Mouse (Mus musculus) forebrain, embryonic 10.5 days (tissue): Measurements from ENCODE around the gene Mical1. TPM values are rescaled to one million over a fixed set of nuclear protein-coding genes. Genes with fewer than 3 reads are reported as not detected.

Source experiments
- DNase-seq: peaks from one replicate; pipeline ENCODE4 v3.0.0-alpha.2; 2017; ENCODE audit warnings: low spot score; ENCODE audit errors: extremely low spot score
- H3K27ac ChIP-seq: fragments of 300-500 bp; sonication (generic); 2 replicates; pipeline ENCODE4 v1.5.1; 2016; ENCODE audit warnings: mild to moderate bottlenecking
- H3K27me3 ChIP-seq: fragments of 300-500 bp; sonication (generic); 2 replicates; pipeline ENCODE4 v1.6.1; 2016; ENCODE audit warnings: mild to moderate bottlenecking; ENCODE audit not compliant: poor library complexity, severe bottlenecking
- H3K36me3 ChIP-seq: fragments of 300-500 bp; sonication (generic); replicated peaks from 2 replicates; pipeline ENCODE4 v1.6.1; 2016; ENCODE audit warnings: mild to moderate bottlenecking, moderate library complexity
- H3K4me1 ChIP-seq: fragments of 300-500 bp; sonication (generic); 2 replicates; pipeline ENCODE4 v1.6.1; 2016
- H3K4me3 ChIP-seq: fragments of 300-500 bp; sonication (generic); 2 replicates; pipeline ENCODE4 v1.5.1; 2016; ENCODE audit warnings: mild to moderate bottlenecking, moderate library complexity
- H3K9me3 ChIP-seq: fragments of 300-500 bp; sonication (generic); 2 replicates; pipeline ENCODE4 v1.6.1; 2016; ENCODE audit warnings: mild to moderate bottlenecking, moderate library complexity
- WGBS: fragments of 180-500 bp; shearing (Covaris S2); methylation state at CpG from one replicate; pipeline ENCODE4 v1.1.7; 2016; 5-methylcytosine and 5-hydroxymethylcytosine counted together
- polyA plus RNA-seq: library from polyadenylated mRNA; unstranded; fragments of >200 nt; fragmentation: Nextera tagmentation; extraction: Ambion mirVana; gene quantifications from 2 replicates; pipeline ENCODE4 v1.2.1, GENCODE M21; 2016

Gene Mical1
- polyA plus RNA-seq, 1 experiment from 2014 or later = 48.3 TPM

DNA sequence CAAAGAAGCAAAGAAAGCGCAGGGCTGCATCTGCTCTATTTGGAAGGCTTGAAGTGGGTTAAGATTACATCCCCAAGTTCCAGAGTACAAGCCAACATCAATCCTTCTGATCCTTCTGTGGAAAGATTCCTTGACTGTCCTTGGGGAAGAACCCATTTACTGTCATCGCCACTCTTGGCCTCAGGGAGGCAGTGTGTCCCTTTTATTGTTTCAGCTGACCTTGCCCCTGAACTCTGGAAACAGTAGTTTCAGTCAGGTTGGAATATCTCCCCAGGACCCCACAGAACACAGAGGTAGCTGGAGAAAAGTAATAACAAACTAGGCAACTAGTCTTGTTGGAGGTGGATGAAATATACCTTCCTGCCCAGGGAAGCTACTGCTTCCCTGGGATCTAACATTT, 33.0 kb downstream of the Mical1 start:
- no peaks in the 10 kb centered on the region for H3K27me3 ChIP-seq
- H3K4me1 ChIP-seq = no peaks in the 10 kb centered on the region
- no peak overlapping the region for H3K4me3 ChIP-seq
- WGBS = 41% methylated on average over 2 of the region's 2 CpGs
- H3K9me3 ChIP-seq = no peaks in the 10 kb centered on the region
- DNase-seq = no peak
- no peak overlapping the region for H3K27ac ChIP-seq
- H3K36me3 ChIP-seq = no peaks in the 10 kb centered on the region

- no peak for DNase-seq
- Histone ChIP-seq H3K9me3 (no peaks in the 10 kb centered on the region), H3K27ac (no peak overlapping the region), H3K4me1 (peaks cover 6% of the 10 kb centered on the region), H3K4me3 (no peak overlapping the region), H3K36me3 (no peaks in the 10 kb centered on the region), H3K27me3 (no peaks in the 10 kb centered on the region)
- 79% methylated on average over 4 of the region's 4 CpGs for WGBS
These were observed 38.2 kb downstream of the Mical1 start for GRCm38 (mm10) chr10:41514301-41514700.

DNA sequence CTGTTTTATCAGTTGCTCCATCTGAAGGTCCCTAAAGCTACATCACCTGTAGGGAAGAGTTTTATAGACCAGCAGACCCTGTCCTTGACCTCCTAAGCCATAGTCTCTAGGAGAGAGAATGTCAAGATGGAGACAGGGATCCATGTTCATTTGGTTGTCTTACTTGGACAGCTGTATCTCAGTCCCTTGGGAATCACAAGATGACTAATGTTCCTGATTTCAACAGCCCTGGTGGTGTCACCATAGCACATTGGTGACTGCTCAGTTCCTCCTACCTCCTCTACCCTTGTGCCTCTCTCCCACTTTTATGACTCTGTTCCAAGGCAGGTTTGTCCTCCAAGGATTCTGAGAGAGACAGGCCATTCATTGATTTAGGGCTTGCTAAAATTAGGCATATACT, 38.8 kb downstream of the Mical1 start:
- Histone ChIP-seq H3K27ac (no peak overlapping the region), H3K4me3 (no peak overlapping the region), H3K9me3 (no peaks in the 10 kb centered on the region), H3K4me1 (peaks cover 6% of the 10 kb centered on the region), H3K27me3 (no peaks in the 10 kb centered on the region), H3K36me3 (no peaks in the 10 kb centered on the region)
- DNase-seq = no peak

GRCm38 (mm10) chr10:41518508-41518980, 42.4 kb downstream of the Mical1 start:
- WGBS = 0% methylated on average over 23 of the region's 23 CpGs
- no peaks in the 10 kb centered on the region for H3K9me3 ChIP-seq
- DNase-seq = no peak

GRCm38 (mm10) chr10:41518981-41519618, 43.0 kb downstream of the Mical1 start, which contains the start of gene Cd164:
Cd164 (plus strand) TSS chr10:41519414.
- peak; percentile 94 for DNase-seq
- peak within 1 kb of the TSS; percentile 99 for H3K27ac ChIP-seq
- H3K4me3 ChIP-seq = peak within 1 kb of the TSS; percentile 94
- peaks cover 17% of the 10 kb centered on the region for H3K36me3 ChIP-seq
- WGBS = under 1% methylated on average over 69 of the region's 69 CpGs
- no peaks in the 10 kb centered on the region for H3K27me3 ChIP-seq
- H3K9me3 ChIP-seq = no peaks in the 10 kb centered on the region
- H3K4me1 ChIP-seq = peaks cover 36% of the 10 kb centered on the region

More at GRCm38 (mm10) chr10:41518508-41518980, 42.4 kb downstream of the Mical1 start:
- H3K4me1 ChIP-seq = peaks cover 36% of the 10 kb centered on the region
- H3K36me3 ChIP-seq = peaks cover 11% of the 10 kb centered on the region
- no peaks in the 10 kb centered on the region for H3K27me3 ChIP-seq
- peak overlapping the region; percentile 94 for H3K4me3 ChIP-seq
- H3K27ac ChIP-seq = peak overlapping the region; percentile 99

GRCm38 (mm10) chr10:41519640-41520409, 43.7 kb downstream of the Mical1 start:
- peak overlapping the region; percentile 99 for H3K27ac ChIP-seq
- peak; percentile 68 for DNase-seq

DNA sequence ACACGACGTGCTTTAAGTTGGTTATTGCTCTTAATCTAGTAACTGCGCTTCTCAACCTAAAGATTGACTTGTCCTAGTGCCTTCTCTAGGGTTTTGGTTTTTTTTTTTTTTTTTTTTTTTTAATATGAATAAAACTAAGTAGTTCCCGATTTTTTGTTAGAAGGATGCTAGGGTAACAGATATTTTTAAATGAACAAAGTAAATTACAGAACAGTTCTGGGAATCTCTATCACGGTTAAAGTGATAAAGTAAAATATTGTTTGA, 44.2 kb downstream of the Mical1 start:
- H3K9me3 ChIP-seq = no peaks in the 10 kb centered on the region
- peak overlapping the region; percentile 94 for H3K4me3 ChIP-seq
- no peak for DNase-seq
- H3K27me3 ChIP-seq = no peaks in the 10 kb centered on the region
- H3K4me1 ChIP-seq = peaks cover 36% of the 10 kb centered on the region
- peak overlapping the region; percentile 99 for H3K27ac ChIP-seq
- peaks cover 29% of the 10 kb centered on the region for H3K36me3 ChIP-seq
- 7% methylated on average over 5 of the region's 5 CpGs for WGBS

More at GRCm38 (mm10) chr10:41519640-41520409, 43.7 kb downstream of the Mical1 start:
- Histone ChIP-seq H3K36me3 (peaks cover 24% of the 10 kb centered on the region), H3K4me1 (peaks cover 36% of the 10 kb centered on the region), H3K4me3 (peak overlapping the region; percentile 94), H3K9me3 (no peaks in the 10 kb centered on the region), H3K27me3 (no peaks in the 10 kb centered on the region)
- WGBS = under 1% methylated on average over 65 of the region's 65 CpGs

DNA sequence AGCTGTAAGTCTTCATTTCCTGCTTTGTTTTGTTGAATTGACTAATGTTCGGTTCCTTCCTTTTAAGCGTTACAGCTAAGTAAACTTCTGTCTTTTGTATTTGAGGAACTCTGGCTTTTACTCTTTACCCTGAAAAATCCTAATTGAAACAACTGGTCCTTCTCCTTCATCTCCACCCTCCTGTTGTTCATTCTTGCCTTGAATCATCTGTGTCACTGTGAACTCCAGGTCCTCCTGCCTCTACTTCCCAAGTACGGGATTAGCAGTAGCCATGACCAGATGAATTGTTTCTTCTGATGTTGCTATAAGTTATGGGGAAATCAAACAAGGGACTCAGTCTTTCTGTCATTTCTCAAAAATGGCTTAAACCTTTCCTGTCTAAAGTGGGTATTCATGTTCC, 47.3 kb downstream of the Mical1 start:
- Histone ChIP-seq H3K4me1 (peaks cover 29% of the 10 kb centered on the region), H3K27ac (no peak overlapping the region), H3K36me3 (peaks cover 57% of the 10 kb centered on the region), H3K4me3 (no peak overlapping the region), H3K27me3 (no peaks in the 10 kb centered on the region), H3K9me3 (no peaks in the 10 kb centered on the region)
- WGBS = 88% methylated on average over 3 of the region's 3 CpGs
- DNase-seq = no peak

DNA sequence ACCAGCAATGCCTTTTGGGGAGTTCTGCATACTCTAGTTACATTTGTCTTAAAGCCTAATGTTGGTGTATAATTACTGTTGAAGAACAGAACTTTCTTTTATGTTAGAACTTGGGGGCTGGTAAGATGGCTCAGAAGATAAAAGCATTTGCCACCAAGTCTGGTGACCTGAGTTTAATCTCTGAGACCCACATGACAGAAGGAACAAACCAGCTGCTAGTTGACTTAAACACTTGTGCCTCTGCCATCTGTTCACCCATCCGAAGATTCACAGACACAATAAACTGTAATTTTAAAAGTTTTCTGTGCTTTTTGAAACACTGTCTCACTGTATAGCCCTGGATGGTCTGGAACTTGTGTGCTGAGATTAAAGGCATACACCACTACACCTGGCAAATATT, 49.6 kb downstream of the Mical1 start:
- no peak for DNase-seq
- WGBS = 90% methylated on average over 1 of the region's 1 CpGs
- peaks cover 81% of the 10 kb centered on the region for H3K36me3 ChIP-seq
- H3K27me3 ChIP-seq = no peaks in the 10 kb centered on the region
- H3K9me3 ChIP-seq = no peaks in the 10 kb centered on the region
- H3K4me1 ChIP-seq = peaks cover 28% of the 10 kb centered on the region
- no peak overlapping the region for H3K27ac ChIP-seq
- no peak overlapping the region for H3K4me3 ChIP-seq

DNA sequence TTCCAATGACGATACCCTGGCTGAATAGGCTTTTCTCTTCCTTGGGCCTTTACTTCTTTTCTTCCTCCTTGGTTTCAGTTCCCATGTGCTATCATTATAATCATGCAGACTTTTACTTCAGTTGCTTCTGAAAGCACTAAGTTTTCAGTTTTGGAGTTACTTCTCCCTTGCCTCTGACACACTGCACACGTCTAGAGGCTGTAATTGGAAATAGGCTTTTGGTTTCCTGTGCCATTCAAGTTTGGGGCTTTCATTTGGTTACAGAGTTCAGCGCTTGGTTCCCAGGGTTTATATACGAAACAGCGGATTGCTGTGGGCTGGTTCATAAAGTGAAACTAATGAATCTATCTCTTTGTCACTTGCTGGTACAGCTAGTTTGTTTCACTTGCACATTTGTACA, 53.9 kb downstream of the Mical1 start:
- Histone ChIP-seq H3K4me1 (no peaks in the 10 kb centered on the region), H3K27me3 (no peaks in the 10 kb centered on the region), H3K4me3 (no peak overlapping the region), H3K27ac (no peak overlapping the region), H3K36me3 (peaks cover 98% of the 10 kb centered on the region), H3K9me3 (peaks cover 6% of the 10 kb centered on the region; the same call in 1 of the 2 replicates)
- no peak for DNase-seq
- 93% methylated on average over 5 of the region's 5 CpGs for WGBS

- peaks cover 9% of the 10 kb centered on the region; the same call in 1 of the 2 replicates for H3K9me3 ChIP-seq
- H3K36me3 ChIP-seq = peaks cover 83% of the 10 kb centered on the region
- H3K27me3 ChIP-seq = no peaks in the 10 kb centered on the region
- H3K27ac ChIP-seq = no peak overlapping the region
- 92% methylated on average over 2 of the region's 2 CpGs for WGBS
- DNase-seq = no peak
- H3K4me1 ChIP-seq = no peaks in the 10 kb centered on the region
- H3K4me3 ChIP-seq = no peak overlapping the region
These were observed 59.9 kb downstream of the Mical1 start for GRCm38 (mm10) chr10:41535991-41536390.
